Mouse (Mus musculus) stomach, postnatal 0 days (tissue): ENCODE results near the gene Gm39566. TPM values are rescaled to one million over a fixed set of nuclear protein-coding genes. Genes with fewer than 3 reads are reported as not detected.
"Not testable (repeated sequence)": the region's sequence is repeated elsewhere in the genome, so short reads cannot be mapped to it uniquely, and the experiment has no call there.

ENCODE experiments used
- ATAC-seq: fragments of 200-750 bp; cut with Nextera tagmentation; 2 replicates; pipeline ENCODE4 v1.8.0; 2017; ENCODE audit not compliant: low FRiP score, low TSS enrichment
- DNase-seq: peaks from one replicate; pipeline ENCODE4 v3.0.0-alpha.2; 2016; ENCODE audit warnings: low spot score
- H3K27ac ChIP-seq: fragments of 300-500 bp; sonication (generic); replicated peaks from 2 replicates; pipeline ENCODE4 v1.5.1; 2014; ENCODE audit warnings: mild to moderate bottlenecking, control low read depth
- H3K27me3 ChIP-seq: fragments of 300-500 bp; sonication (generic); 2 replicates; pipeline ENCODE4 v1.6.1; 2014; ENCODE audit warnings: low read length; ENCODE audit not compliant: control insufficient read depth, insufficient read depth
- H3K36me3 ChIP-seq: fragments of 300-500 bp; sonication (generic); 2 replicates; pipeline ENCODE4 v1.6.1; 2014; ENCODE audit warnings: low read length, mixed read lengths; ENCODE audit not compliant: control insufficient read depth, insufficient read depth
- H3K4me1 ChIP-seq: fragments of 300-500 bp; sonication (generic); replicated peaks from 2 replicates; pipeline ENCODE4 v1.6.1; 2014; ENCODE audit warnings: antibody characterized with exemption; ENCODE audit not compliant: control insufficient read depth, insufficient read depth
- H3K4me2 ChIP-seq: fragments of 300-500 bp; sonication (generic); replicated peaks from 2 replicates; pipeline ENCODE4 v1.6.1; 2014; ENCODE audit warnings: low read depth, mild to moderate bottlenecking, control low read depth, moderate library complexity
- H3K4me3 ChIP-seq: fragments of 300-500 bp; sonication (generic); 2 replicates; pipeline ENCODE4 v1.5.1; 2014; ENCODE audit warnings: low read depth, low read length, control low read depth
- H3K9ac ChIP-seq: fragments of 300-500 bp; sonication (generic); 2 replicates; pipeline ENCODE4 v1.6.1; 2014; ENCODE audit warnings: mild to moderate bottlenecking, low read length, control low read depth, mixed read lengths
- H3K9me3 ChIP-seq: fragments of 300-500 bp; sonication (generic); 2 replicates; pipeline ENCODE4 v1.6.1; 2016; ENCODE audit warnings: low read length; ENCODE audit not compliant: control insufficient read depth
- CTCF ChIP-seq: IDR thresholded peaks from 2 replicates; pipeline ENCODE4 v1.5.1; 2016; ENCODE audit warnings: antibody characterized with exemption, low read depth, mild to moderate bottlenecking, moderate library complexity
- EP300 ChIP-seq: optimal IDR thresholded peaks from 2 replicates; pipeline ENCODE3; 2016; ENCODE audit warnings: antibody characterized with exemption
- WGBS: fragments of 180-500 bp; shearing (Covaris S2); extraction: QIAGEN DNeasy Blood & Tissue Kit; methylation state at CpG from one replicate; pipeline ENCODE4 v1.1.7; 2014; 5-methylcytosine and 5-hydroxymethylcytosine counted together
- polyA plus RNA-seq: library from polyadenylated mRNA; unstranded; fragments of >200 nt; fragmentation: Nextera tagmentation; extraction: Ambion mirVana; gene quantifications from 2 replicates; pipeline ENCODE4 v1.2.1, GENCODE M21; 2015

The Gm39566 gene
- polyA plus RNA-seq: not detected in 2 replicates

DNA sequence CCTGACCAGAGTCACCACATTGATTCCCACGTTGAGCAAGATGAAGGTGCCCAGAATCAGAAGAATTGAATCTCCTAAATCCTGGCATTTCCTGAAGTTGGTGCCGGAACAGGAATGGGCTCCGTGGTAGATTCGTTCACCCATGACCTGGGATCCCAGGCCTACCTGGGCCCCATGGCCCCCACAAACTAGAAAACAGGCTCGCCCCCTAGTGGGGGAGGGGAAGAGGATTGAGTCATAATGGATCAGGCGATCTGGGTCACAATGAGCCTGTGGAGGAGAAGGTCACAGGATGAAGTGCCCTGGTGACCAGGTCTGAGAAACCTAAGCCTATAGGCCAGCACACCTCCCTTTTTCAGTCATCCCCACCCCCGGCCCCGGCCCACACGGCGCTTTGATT is at the start of gene Gm39566:
Gene Gm39566, minus strand, starts transcription at position 144 of the 400 bp plus-strand sequence.
- H3K27me3 ChIP-seq: no peaks in the 10 kb centered on the region
- H3K27ac ChIP-seq: no peak within 1 kb of the TSS

DNA sequence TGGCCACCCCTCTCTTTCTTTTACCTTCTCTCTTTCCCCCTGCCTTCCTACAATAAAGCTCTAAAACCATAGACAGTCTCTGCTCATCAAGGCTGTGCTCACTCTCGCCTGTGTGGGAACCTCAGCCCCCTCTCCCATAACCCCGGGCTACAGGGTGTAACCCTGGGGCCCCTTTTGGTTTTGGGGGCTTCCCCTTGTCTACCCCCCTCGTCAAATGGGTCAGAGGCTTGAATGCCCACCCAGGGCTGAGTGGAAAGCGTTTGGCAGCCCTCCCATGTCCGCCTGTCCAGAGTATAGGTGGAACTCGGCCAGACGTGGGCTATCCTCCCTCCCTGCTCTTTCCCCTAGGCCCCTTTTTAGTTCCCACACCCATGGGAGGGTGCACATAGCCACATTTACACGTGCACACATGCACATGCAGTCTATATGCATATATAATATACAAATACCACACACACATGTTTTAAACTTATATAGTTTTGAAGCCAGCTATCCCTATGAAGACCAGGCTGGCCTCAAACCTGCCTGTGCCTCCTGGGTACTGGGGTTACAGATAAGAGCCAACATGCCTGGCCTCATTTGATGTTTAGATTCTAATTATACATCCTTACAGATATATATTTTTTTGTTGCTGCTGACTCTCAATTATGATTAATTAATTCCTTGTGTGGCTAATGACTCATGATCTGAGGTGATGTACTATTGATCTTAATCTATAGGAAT is 49.2 kb upstream of the Gm39566 start:
- no peak for ATAC-seq
- no peak for TF ChIP-seq EP300
- no peak for TF ChIP-seq CTCF
- 38% methylated on average over 8 of the region's 8 CpGs for WGBS
- H3K27me3 ChIP-seq: no peaks in the 10 kb centered on the region
- H3K4me2 ChIP-seq: no peak overlapping the region
- no peaks in the 10 kb centered on the region for H3K36me3 ChIP-seq
- no peak for DNase-seq
- H3K27ac ChIP-seq: no peak overlapping the region
- H3K9me3 ChIP-seq: no peaks in the 10 kb centered on the region
- H3K4me1 ChIP-seq: no peaks in the 10 kb centered on the region
- H3K9ac ChIP-seq: no peak overlapping the region
- H3K4me3 ChIP-seq: no peak overlapping the region

More for the DNA sequence above, at the start of gene Gm39566:
- H3K9ac ChIP-seq: no peak within 1 kb of the TSS
- ATAC-seq (no peak), DNase-seq (no peak)
- H3K4me2 ChIP-seq: no peak within 1 kb of the TSS
- H3K4me1 ChIP-seq: no peaks in the 10 kb centered on the region
- TF ChIP-seq EP300 (no peak), CTCF (peak; percentile 17; the same call in 1 of the 2 replicates)
- no peaks in the 10 kb centered on the region for H3K36me3 ChIP-seq
- no peak within 1 kb of the TSS for H3K4me3 ChIP-seq
- H3K9me3 ChIP-seq: no peaks in the 10 kb centered on the region
- 48% methylated on average over 10 of the region's 10 CpGs for WGBS

DNA sequence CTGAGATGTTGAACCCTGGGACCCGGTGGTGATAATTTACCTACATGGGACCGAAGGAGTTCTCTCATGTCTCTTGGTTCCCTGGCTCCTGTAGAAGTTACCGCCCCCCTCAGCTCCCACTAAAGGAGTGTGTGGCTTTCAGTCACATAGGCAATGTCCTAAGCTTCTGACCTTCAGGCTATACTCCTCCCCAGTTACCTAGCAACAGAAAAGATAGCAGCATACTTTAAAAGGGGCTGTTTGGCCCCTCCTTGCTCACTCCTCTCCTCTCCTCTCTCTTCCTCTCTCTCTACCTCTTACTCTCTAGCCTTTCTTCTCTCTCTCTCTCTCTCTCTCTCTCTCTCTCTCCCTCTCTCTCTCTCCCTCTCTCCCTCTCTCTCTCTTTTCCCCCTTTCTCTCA is 48.6 kb upstream of the Gm39566 start:
- H3K4me2 ChIP-seq, ATAC-seq, H3K4me3 ChIP-seq, H3K27me3 ChIP-seq, H3K9ac ChIP-seq, H3K27ac ChIP-seq, DNase-seq, H3K9me3 ChIP-seq, H3K36me3 ChIP-seq, H3K4me1 ChIP-seq: not testable (repeated sequence)
- 63% methylated on average over 3 of the region's 3 CpGs for WGBS

DNA sequence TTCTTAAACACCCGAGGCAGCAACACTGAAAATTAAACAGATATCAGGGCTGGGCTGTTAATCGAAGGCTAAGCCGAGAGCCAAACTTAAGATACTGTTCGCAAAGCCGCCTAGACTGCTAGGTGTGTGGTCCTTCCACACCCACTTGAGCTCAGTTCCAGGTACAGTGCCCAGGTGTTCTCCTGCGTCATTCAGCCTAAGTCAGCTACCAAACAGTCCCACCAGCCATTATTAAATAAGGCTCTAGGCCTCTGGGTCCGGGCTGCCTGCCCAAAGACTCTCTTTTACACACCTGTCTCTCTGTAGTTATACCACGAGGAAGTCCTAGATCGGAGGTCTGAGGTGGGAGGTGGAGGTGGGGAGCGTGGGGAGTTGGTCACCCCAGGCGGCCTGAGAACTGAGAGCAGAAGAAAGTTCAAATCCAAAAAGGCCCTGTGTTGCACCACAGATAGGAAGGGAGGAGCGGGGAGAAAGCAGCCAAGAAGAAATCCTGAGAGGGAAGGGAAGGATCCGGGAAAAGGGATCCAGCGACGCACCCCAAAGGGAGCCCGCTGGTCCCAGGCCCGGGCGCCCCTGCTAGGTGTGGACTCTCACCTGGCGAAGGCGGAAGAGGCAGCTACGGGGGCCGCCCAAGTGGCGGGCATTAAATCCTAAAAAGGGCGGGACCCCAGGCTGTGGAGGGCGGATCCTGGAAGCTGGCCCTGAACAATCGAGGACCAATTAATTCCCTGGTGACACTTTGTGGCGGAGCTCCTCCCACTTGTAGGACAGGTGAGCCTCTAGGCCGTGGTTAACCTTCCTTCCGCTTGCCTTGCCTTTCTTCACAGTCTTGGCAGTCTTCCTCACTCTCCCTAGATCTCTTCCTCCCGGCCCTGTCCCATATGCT is 43.3 kb upstream of the Gm39566 start, which contains the start of gene Tnk1:
Gene Tnk1, minus strand, starts transcription at position 618 of the 886 bp plus-strand sequence.
- Histone ChIP-seq H3K27me3 (no peaks in the 10 kb centered on the region), H3K27ac (peak within 1 kb of the TSS; percentile 87), H3K4me3 (peak within 1 kb of the TSS; percentile 38), H3K4me2 (peak within 1 kb of the TSS; percentile 51), H3K9ac (peak within 1 kb of the TSS; percentile 52), H3K9me3 (no peaks in the 10 kb centered on the region), H3K4me1 (no peaks in the 10 kb centered on the region), H3K36me3 (no peaks in the 10 kb centered on the region)
- 17% methylated on average over 30 of the region's 30 CpGs for WGBS
- TF ChIP-seq EP300: no peak
- TF ChIP-seq CTCF: no peak
- ATAC-seq (peak; percentile 89), DNase-seq (peak; percentile 93)

DNA sequence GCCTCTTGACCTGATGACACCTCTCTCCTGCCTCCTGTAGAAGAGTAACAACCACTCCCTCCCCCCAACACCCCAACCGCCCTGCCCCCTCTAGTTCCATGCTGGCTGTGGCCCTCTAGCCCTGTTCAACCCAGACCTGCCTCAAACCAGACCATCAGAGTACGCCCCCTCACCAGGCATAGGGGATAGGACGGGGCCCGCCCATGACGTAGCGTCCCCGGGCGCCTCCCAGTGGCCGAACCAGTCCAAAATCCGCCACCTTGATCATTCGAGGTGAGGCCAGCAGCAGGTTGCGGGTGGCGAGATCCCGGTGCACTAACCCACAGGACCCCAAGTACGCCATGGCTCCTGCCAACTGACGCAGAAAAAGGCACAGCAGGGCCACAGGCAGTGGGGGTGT is 40.2 kb upstream of the Gm39566 start:
- Histone ChIP-seq H3K4me2 (no peak overlapping the region), H3K27ac (no peak overlapping the region), H3K36me3 (peaks cover 11% of the 10 kb centered on the region), H3K4me1 (no peaks in the 10 kb centered on the region), H3K4me3 (no peak overlapping the region), H3K27me3 (no peaks in the 10 kb centered on the region), H3K9me3 (no peaks in the 10 kb centered on the region), H3K9ac (no peak overlapping the region)
- 36% methylated on average over 16 of the region's 16 CpGs for WGBS
- ATAC-seq (no peak), DNase-seq (no peak)
- TF ChIP-seq EP300: no peak
- TF ChIP-seq CTCF: peak; percentile 64

DNA sequence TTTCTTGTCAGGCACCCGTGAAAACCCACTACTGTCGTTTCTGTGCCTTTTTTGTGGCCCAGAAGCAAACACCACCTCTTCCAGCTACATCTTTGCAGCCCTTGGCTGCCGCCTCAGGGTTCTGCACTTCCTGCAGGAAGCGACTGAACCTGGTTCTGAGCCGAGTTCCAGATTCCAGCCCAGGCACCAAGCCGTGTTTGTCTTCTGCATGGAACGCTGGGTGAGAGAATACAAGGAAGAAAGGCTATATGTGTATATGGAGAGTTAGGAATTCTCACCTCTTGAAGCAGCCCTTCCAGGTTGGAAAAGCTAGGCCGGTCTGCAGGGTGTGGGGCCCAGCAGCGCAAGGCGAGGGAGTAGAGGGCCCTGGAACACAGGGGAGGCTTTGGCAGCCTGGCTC is 39.6 kb upstream of the Gm39566 start:
- DNase-seq: no peak
- no peak overlapping the region for H3K27ac ChIP-seq
- no peaks in the 10 kb centered on the region for H3K27me3 ChIP-seq
- WGBS: 78% methylated on average over 10 of the region's 10 CpGs
- peaks cover 17% of the 10 kb centered on the region for H3K36me3 ChIP-seq
- H3K9ac ChIP-seq: no peak overlapping the region
- no peaks in the 10 kb centered on the region for H3K9me3 ChIP-seq
- no peaks in the 10 kb centered on the region for H3K4me1 ChIP-seq
- H3K4me3 ChIP-seq: no peak overlapping the region
- ATAC-seq: no peak
- H3K4me2 ChIP-seq: no peak overlapping the region
- no peak for TF ChIP-seq EP300
- TF ChIP-seq CTCF: no peak
